ENCODE assay signal across 20 mouse cellular contexts in genomic region chr14:72942571-72942970, GRCm38 (mm10).
"Had no signal": no experiment of that assay in that cellular context is flagged by ENCODE, and none has a peak within 500 bp of the region (broad histone marks: within the 10 kb centered on the region; RNA-seq: fewer than 3 reads in every experiment).

No protein-coding gene starts in this region.

- H3K4me2 ChIP-seq: lung, embryonic 14.5 days; midbrain, embryonic 12.5 days; neural tube, embryonic 13.5 days; neural tube, embryonic 15.5 days had no signal

- H3K27me3 ChIP-seq: megakaryocyte, embryonic 14.5 days; midbrain, embryonic 12.5 days; neural tube, embryonic 13.5 days; neural tube, embryonic 15.5 days had no signal

- H3K27ac ChIP-seq: macrophage; midbrain, embryonic 12.5 days; neural tube, embryonic 13.5 days; neural tube, embryonic 15.5 days had no signal

- H3K4me3 ChIP-seq: megakaryocyte, embryonic 14.5 days; midbrain, embryonic 12.5 days; myocyte; neural tube, embryonic 13.5 days; neural tube, embryonic 15.5 days had no signal

- ATAC-seq: midbrain, embryonic 16.5 days had no signal

- H3K4me1 ChIP-seq: midbrain, embryonic 12.5 days; neural tube, embryonic 13.5 days; neural tube, embryonic 15.5 days had no signal

- H3K9ac ChIP-seq: lung, embryonic 14.5 days; midbrain, embryonic 12.5 days; neural tube, embryonic 13.5 days; neural tube, embryonic 15.5 days had no signal

- DNase-seq: lung, adult 18-20 months; lung, embryonic 14.5 days; lung, postnatal 10 days; lung, postnatal 36 days; midbrain, embryonic 14.5 days; retina, postnatal 1 day; right cerebral cortex, adult 18-20 months; right cerebral cortex, postnatal 25 days; right cerebral cortex, postnatal 4 days; spleen, adult 18-20 months; thymus, adult 18-20 months; thymus, postnatal 14 days; thymus, postnatal 36 days had no signal

- H3K36me3 ChIP-seq: midbrain, embryonic 12.5 days; neural tube, embryonic 13.5 days; neural tube, embryonic 15.5 days had no signal

- H3K9me3 ChIP-seq: megakaryocyte, embryonic 14.5 days; midbrain, embryonic 12.5 days; neural tube, embryonic 13.5 days; neural tube, embryonic 15.5 days had no signal
